Mouse (Mus musculus): Measurements from ENCODE around the gene Cyp2c23.

Cyp2c23 gene

DNA sequence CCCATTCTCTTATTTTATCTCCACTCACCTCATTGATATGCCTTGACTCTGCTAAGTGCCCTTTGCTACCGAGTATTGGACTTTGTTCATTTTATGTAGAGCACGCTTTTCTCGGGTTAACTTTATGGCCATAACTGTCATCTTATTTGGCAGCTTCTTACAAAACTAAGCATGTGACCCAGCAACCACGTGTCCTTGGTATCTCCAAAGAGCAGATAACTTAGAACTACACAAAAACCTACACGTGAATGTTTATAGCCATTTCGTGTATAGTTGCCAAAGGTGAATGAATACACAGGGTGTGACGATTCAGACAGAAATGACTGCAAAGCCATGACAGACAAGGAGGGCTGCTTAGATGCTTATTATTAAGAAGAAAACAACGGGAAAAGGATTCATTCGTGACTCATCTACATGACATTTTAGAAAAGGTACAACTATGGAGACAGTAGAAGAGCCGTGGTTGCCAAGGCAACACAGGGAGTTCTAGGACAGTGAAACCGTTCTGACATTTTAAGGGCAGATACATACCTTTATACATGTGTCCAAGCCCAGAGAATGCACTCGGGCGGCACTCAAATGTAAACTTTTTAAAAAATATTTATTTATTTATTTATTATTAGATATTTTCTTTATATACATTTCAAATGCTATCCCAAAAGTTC, 4.0 kb downstream of the Cyp2c23 start:
- DNase-seq (ENCODE audit: low spot score in 2 of 2): no peak

DNA sequence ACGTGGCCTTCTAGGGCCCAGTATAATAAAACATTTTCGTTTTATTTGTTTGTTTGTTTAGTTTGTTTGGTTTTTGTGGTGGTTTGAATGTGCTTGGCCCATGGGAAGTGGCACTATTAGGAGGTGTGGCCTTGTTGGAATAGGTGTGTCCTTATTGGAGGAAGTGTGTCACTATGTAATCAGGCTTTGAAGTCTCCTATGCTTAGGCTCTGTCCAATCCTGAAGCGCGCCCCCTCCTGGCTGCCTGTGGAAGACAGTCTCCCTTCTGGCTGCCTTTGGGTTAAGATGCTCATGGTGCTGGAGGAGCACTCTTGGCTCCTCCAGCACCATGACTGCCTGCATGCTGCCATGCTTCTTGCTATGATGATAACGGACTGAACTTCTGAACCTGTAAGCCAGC, 5.9 kb downstream of the Cyp2c23 start:
- no peak for DNase-seq (ENCODE audit: low spot score in 2 of 2)

- no peak for DNase-seq (ENCODE audit: low spot score in 2 of 2)
These were observed 7.5 kb downstream of the Cyp2c23 start for GRCm38 (mm10) chr19:44021502-44021901.

GRCm38 (mm10) chr19:44019739-44020138, 9.3 kb downstream of the Cyp2c23 start:
- no peak for DNase-seq (ENCODE audit: low spot score in 2 of 2)

DNA sequence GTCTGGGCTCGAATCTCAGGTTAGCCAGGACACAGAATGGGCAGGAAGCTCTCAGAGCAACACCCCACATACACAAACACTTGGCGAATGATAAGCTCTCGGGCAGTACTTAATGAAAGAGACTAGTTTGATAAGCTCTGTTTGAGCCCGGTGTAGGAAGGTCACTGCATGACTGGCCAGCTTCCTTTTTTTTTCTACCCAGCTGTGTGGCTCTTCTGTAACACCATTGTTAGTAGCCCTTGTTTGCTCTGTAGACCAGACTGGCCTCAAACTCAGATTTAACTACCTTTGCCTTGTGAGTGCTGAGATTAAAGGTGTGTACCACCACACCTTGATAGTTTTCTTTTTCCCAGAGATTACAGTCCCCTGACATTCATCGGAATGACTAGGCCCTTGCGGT, 15.1 kb downstream of the Cyp2c23 start:
- no peak for DNase-seq (ENCODE audit: low spot score in 2 of 2)

- DNase-seq (ENCODE audit: low spot score in 2 of 2): no peak
These were observed 20.2 kb downstream of the Cyp2c23 start for GRCm38 (mm10) chr19:44008784-44009183.

DNA sequence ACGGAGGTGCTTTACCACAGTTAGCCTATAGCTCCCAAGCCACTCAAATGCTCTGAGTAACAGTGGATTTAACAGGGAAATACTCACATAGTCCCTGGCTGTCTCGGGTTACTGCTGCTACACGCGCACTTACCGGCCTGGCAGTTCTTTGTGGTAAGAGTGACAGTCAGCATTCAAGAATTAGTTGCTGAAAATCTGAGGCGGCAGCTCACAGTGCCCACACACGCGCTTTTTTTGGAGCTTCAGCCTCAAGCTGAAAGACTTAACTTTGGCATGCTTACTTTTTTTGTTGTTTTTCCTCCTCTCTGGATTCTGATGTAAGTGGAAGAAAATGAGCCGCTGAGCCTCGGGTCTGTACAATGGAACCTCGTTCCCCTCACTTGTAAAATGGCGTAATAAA, 21.8 kb downstream of the Cyp2c23 start:
- DNase-seq (ENCODE audit: low spot score in 2 of 2): no peak

DNA sequence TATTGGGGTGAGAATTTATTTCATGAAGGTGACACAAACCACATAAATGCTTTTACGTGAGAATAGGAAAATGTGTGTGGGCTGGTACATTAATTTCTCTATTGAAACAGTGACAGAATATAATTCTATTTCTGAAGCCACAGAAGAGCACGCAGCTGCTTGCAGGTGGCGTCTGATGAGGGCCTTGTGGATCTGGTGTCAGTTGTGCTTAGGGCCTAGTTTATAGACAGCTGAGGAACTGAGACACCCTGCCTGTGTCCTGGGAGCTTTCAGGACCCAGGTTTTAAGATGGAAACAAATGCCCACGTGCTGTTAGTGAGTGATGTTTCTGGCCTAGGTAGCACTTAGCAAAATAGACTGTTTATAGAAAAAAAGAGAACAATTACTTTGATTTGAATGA, 24.0 kb downstream of the Cyp2c23 start:
- no peak for DNase-seq (ENCODE audit: low spot score in 2 of 2)

- no peak for DNase-seq (ENCODE audit: low spot score in 2 of 2)
These were observed 24.7 kb downstream of the Cyp2c23 start for GRCm38 (mm10) chr19:44004261-44004660.

DNA sequence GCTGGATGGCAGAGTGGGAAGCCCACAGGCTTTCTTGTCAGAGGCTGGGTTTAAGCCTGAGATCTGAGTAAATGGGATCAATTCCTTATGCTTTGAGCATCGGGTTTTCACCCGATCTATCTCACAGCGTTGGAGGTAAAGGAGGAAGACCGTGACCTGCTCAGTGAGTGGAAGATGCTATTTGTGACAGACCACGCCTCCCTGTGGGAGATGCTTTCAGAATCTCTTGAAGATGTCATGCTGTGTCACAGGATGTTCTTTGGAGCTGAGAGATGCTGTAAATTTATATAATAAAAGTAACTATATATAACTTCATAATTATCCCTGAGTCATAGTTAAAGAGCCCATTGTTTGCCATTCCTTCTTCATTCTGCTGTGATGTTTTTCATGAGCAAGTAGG, 28.3 kb downstream of the Cyp2c23 start:
- DNase-seq (ENCODE audit: low spot score in 2 of 2): peak in 1 of 2 experiments; percentile 13

GRCm38 (mm10) chr19:44000061-44000460, 28.9 kb downstream of the Cyp2c23 start:
- DNase-seq (ENCODE audit: low spot score in 2 of 2): no peak

GRCm38 (mm10) chr19:43998802-43999527, 30.0 kb downstream of the Cyp2c23 start:
- no peak for DNase-seq (ENCODE audit: low spot score in 2 of 2)

GRCm38 (mm10) chr19:43998101-43998500, 30.9 kb downstream of the Cyp2c23 start:
- peak; percentile 51 to 74 for DNase-seq (ENCODE audit: low spot score in 2 of 2)

DNA sequence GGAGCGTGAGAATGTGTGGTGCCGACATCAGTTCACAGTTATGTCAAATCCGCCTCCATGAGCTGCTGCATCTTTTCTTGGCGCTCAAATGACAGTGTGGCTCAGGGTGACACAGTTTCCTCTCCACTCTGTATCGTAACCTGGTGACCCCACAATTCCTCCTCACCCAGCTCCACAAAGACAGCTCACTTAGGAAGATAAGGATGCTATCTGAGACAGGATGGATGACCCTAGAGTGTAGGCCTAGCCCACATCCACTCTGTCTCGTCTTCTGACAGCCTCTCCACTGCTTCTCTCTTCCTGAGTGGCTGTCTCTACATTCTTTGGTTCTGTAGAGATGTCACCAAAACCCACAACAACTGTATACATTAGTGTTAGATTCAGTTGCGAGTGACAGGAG, 33.6 kb downstream of the Cyp2c23 start:
- no peak for DNase-seq (ENCODE audit: low spot score in 2 of 2)

DNA sequence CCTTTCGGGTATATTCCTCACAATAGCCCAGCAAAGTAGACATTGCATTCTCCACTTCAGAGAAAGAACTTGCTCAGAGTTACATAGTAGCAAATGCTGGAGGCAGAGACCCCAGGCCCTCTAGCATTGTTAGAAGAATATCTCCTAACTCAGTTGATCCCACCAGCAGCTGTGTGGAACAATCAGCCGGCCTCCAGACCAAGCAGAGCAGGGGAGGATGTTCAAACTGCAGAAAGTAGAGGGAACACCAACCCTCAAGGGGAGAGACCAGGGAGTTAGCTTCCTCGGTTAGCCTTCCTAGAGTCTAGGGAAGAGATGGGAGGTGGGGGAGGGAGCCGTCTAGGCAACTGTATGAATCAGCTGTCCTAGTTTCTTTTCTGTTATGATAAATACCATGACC, 36.5 kb downstream of the Cyp2c23 start:
- DNase-seq (ENCODE audit: low spot score in 2 of 2): no peak

DNA sequence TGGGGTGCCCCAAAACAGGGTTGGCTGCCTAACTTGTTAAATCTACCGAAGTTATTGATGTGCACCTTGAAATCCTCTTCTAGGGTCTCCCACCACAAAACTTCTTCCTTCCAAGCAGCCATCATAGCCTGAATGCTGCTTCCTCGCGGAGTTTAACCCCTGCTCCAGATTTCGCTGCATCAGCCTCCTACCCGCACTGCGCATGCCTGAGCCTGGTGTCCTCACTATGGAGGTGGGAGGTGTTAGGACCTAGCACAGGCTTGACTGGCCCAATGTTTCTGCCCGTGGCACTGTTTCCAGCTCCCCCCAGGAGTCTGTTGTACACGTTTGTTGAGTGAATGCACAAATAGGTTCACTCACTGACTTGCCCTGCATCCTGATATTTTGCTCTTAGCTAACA, 38.6 kb downstream of the Cyp2c23 start:
- DNase-seq (ENCODE audit: low spot score in 2 of 2): no peak

DNA sequence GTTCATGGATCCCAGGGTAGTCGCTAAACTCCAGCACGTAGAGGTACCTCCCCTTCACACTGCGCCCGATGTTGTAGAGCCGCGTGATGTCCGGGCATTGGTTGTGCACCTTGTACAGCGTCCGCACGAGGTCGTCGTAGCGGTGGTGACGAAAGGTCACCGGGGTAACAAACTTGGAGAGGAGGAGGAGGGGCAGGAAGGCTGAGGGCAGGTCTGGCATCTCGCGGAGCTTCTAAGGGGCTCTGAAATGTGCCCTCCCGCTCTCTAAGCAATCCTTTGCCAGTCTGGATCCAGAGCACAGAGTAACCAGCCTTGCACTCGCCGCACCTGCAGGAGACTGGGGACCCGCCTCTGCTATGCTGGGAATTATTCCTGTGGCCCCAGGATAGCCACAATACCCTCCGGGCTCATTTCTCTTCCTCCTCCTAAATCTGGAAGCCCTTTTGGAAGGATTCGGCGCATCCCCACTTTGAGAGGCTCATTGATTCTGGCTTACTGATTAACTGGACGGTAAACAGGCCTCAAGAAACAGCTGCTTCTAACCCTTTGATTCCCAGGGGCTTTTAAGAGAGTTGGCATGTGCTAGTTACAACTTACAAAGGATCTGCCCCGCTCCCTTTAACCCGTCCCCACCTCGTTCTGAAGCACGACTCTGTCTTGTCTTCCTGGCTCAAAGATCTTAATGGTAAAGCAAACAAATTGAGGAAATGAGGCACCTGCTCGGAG, 42.8 kb downstream of the Cyp2c23 start, which contains the start of gene Cpn1:
Cpn1 (minus strand) TSS at position 488 of the 726 bp plus-strand sequence.
- no peak for DNase-seq (ENCODE audit: low spot score in 2 of 2)

DNA sequence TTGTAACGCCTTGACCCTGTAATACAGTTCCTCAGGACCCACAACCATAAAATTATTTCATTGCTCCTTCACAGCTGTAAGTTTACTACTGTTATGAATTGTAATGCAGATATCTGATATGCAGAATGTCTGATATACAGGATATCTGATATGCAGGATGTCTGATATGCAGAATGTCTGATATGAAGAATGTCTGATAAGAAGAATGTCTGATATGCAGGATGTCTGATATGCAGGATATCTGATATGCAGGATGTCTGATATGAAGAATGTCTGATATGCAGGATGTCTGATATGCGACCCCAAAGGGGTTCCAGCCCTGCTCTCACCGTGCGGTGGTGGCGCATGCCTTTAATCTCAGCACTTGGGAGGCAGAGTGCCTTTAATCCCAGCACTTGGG, 47.0 kb downstream of the Cyp2c23 start:
- DNase-seq (ENCODE audit: low spot score in 2 of 2): no peak

GRCm38 (mm10) chr19:43980711-43981110, 48.3 kb downstream of the Cyp2c23 start:
- no peak for DNase-seq (ENCODE audit: low spot score in 2 of 2)

GRCm38 (mm10) chr19:43977799-43978198, 51.2 kb downstream of the Cyp2c23 start:
- DNase-seq (ENCODE audit: low spot score in 2 of 2): no peak

DNA sequence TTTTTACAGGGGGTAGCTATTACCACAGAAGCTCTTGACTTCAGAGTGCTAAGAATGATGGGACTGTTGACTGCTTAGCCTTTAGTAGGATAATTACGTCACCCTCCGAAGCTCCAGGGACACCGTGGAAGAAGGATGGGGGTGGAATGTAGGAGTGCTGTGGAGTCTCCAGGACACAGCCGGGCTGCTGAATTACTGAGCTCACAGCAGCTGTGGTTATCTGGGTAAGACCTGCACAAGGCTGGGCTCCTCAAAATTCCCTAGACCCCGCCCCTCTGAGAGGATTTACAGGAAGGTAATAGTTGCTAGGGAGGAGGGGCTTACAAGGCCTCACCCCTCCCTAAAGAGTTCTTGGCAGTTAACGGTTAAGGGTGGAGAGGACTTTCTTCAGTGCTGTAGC, 52.3 kb downstream of the Cyp2c23 start:
- no peak for DNase-seq (ENCODE audit: low spot score in 2 of 2)

GRCm38 (mm10) chr19:43974221-43974620, 54.8 kb downstream of the Cyp2c23 start:
- DNase-seq (ENCODE audit: low spot score in 2 of 2): no peak

- DNase-seq (ENCODE audit: low spot score in 2 of 2): no peak
These were observed 55.3 kb downstream of the Cyp2c23 start for GRCm38 (mm10) chr19:43973711-43974110.

All from frontal cortex, postnatal 10 days (tissue).